Mouse (Mus musculus): Measurements from ENCODE around the gene Adat3. TPM values are rescaled to one million over a fixed set of nuclear protein-coding genes. Genes with fewer than 3 reads are reported as not detected.
A peak's percentile ranks its signal among the peaks of the same experiment; 100 is the strongest.
"Not testable (repeated sequence)": the region's sequence is repeated elsewhere in the genome, so short reads cannot be mapped to it uniquely, and the experiment has no call there.

Gene Adat3
- total RNA-seq, 1 experiment: 12.7 TPM

- DNase-seq (ENCODE audit: low read depth, low spot score): no peak
- Histone ChIP-seq H3K27ac (ENCODE audit: insufficient read depth, low read depth, low read length, poor library complexity, severe bottlenecking) (no peak overlapping the region), H3K4me3 (ENCODE audit: insufficient read depth in 1 of 2, low read depth in 1 of 2, low read length in 2 of 2, poor library complexity in 1 of 2, severe bottlenecking in 1 of 2) (no peak overlapping the region), H3K4me1 (ENCODE audit: control insufficient read depth in 2 of 2, insufficient read depth in 2 of 2, low read length in 2 of 2, poor library complexity in 1 of 2) (peaks cover 0 to 14% of the 10 kb centered on the region in 2 experiments; a peak in 2 of 4 replicates), H3K9ac (ENCODE audit: insufficient read depth, low read depth, low read length, poor library complexity, severe bottlenecking) (no peak overlapping the region), H3K36me3 (ENCODE audit: control insufficient read depth, insufficient read depth, low read length, poor library complexity, severe bottlenecking) (peaks cover 67% of the 10 kb centered on the region), H3K9me3 (ENCODE audit: control insufficient read depth, insufficient read depth, low read depth, low read length) (no peaks in the 10 kb centered on the region)
- in situ Hi-C loops (cut with MboI; ENCODE audit: low sequenced_read_pairs in 2 of 2, unreplicated experiment in 2 of 2): no loop called here
- TF ChIP-seq ZC3H11A (IDR thresholded peaks at IDR 0.05; ENCODE audit: borderline replicate concordance, low read depth, low read length) (no peak), MAFK (IDR thresholded peaks at IDR 0.05; ENCODE audit: insufficient read depth, low read depth, low read length) (no peak), ZNF384 (IDR thresholded peaks at IDR 0.05; ENCODE audit: low read depth, low read length) (no peak), HCFC1 (IDR thresholded peaks at IDR 0.05; ENCODE audit: borderline replicate concordance, insufficient read depth, low read length) (no peak)
Measured at GRCm38 (mm10) chr10:80635345-80635744, 32.7 kb downstream of the Adat3 start.

DNA sequence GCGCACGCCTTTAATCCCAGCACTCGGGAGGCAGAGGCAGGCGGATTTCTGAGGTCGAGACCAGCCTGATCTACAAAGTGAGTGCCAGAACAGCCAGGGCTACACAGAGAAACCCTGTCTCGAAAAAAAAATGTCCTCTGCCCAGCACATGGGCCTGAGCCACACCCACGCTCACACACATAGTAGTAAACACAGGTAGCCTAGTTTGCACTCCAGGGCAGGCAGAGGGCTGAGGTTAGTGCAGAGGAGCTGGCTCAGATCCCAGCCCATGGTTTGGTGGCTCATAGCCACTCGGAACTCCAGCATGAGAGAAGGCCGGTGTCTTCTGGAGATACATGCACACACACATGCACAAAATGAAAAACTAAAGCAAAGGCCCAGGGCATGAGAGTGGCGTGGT lies 44.3 kb downstream of the Adat3 start:
- in situ Hi-C loops (cut with MboI; ENCODE audit: low sequenced_read_pairs in 2 of 2, unreplicated experiment in 2 of 2): no loop called here
- no peak for DNase-seq (ENCODE audit: low read depth, low spot score)
- H3K36me3 ChIP-seq (ENCODE audit: control insufficient read depth, insufficient read depth, low read length, poor library complexity, severe bottlenecking): peaks cover 46% of the 10 kb centered on the region; the same call in 1 of the 2 replicates
- peaks cover 0 to 6% of the 10 kb centered on the region in 2 experiments; a peak in 1 of 4 replicates for H3K4me1 ChIP-seq (ENCODE audit: control insufficient read depth in 2 of 2, insufficient read depth in 2 of 2, low read length in 2 of 2, poor library complexity in 1 of 2)
- no peak for TF ChIP-seq MAFK (IDR thresholded peaks at IDR 0.05; ENCODE audit: insufficient read depth, low read depth, low read length)
- no peak for TF ChIP-seq ZNF384 (IDR thresholded peaks at IDR 0.05; ENCODE audit: low read depth, low read length)
- TF ChIP-seq CHD2 (IDR thresholded peaks at IDR 0.05; ENCODE audit: low read depth, low read length): no peak
- TF ChIP-seq HCFC1 (IDR thresholded peaks at IDR 0.05; ENCODE audit: borderline replicate concordance, insufficient read depth, low read length): no peak
- no peak for TF ChIP-seq ZC3H11A (IDR thresholded peaks at IDR 0.05; ENCODE audit: borderline replicate concordance, low read depth, low read length)
- no peak overlapping the region for H3K27ac ChIP-seq (ENCODE audit: insufficient read depth, low read depth, low read length, poor library complexity, severe bottlenecking)
- no peaks in the 10 kb centered on the region for H3K9me3 ChIP-seq (ENCODE audit: control insufficient read depth, insufficient read depth, low read depth, low read length)
- H3K9ac ChIP-seq (ENCODE audit: insufficient read depth, low read depth, low read length, poor library complexity, severe bottlenecking): no peak overlapping the region
- H3K4me3 ChIP-seq (ENCODE audit: insufficient read depth in 1 of 2, low read depth in 1 of 2, low read length in 2 of 2, poor library complexity in 1 of 2, severe bottlenecking in 1 of 2): no peak overlapping the region

GRCm38 (mm10) chr10:80649910-80650309 lies 47.2 kb downstream of the Adat3 start:
- H3K9ac ChIP-seq (ENCODE audit: insufficient read depth, low read depth, low read length, poor library complexity, severe bottlenecking); H3K27ac ChIP-seq (ENCODE audit: insufficient read depth, low read depth, low read length, poor library complexity, severe bottlenecking); H3K4me1 ChIP-seq (ENCODE audit: control insufficient read depth in 2 of 2, insufficient read depth in 2 of 2, low read length in 2 of 2, poor library complexity in 1 of 2); DNase-seq (ENCODE audit: low read depth, low spot score); H3K9me3 ChIP-seq (ENCODE audit: control insufficient read depth, insufficient read depth, low read depth, low read length); in situ Hi-C loops (cut with MboI; ENCODE audit: low sequenced_read_pairs in 2 of 2, unreplicated experiment in 2 of 2); H3K4me3 ChIP-seq (ENCODE audit: insufficient read depth in 1 of 2, low read depth in 1 of 2, low read length in 2 of 2, poor library complexity in 1 of 2, severe bottlenecking in 1 of 2): not testable (repeated sequence)
- H3K36me3 ChIP-seq (ENCODE audit: control insufficient read depth, insufficient read depth, low read length, poor library complexity, severe bottlenecking): peaks cover 22% of the 10 kb centered on the region; the same call in 1 of the 2 replicates
- TF ChIP-seq ZNF384 (IDR thresholded peaks at IDR 0.05; ENCODE audit: low read depth, low read length): peak; percentile 86

DNA sequence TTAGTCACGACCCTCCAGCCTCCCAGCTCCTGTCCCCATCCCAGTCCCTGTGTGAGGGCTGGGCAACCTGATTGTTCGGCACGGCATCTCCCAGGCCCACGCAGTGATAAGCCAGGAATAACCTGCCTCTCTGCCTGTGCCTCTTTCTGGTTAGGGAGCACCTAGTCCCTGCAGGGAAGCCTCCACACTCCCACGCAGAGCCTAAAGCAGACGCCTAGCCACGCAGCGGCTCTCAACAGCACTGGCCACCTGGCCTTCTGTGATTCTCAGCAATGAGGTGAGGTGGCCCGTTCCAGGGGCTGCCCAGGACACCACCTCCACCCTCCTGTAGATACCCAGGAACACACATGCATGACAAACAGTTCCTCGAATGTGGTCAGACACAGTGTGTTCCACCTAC lies 47.7 kb downstream of the Adat3 start:
- Histone ChIP-seq H3K36me3 (ENCODE audit: control insufficient read depth, insufficient read depth, low read length, poor library complexity, severe bottlenecking) (peaks cover 17% of the 10 kb centered on the region; the same call in 1 of the 2 replicates), H3K9me3 (ENCODE audit: control insufficient read depth, insufficient read depth, low read depth, low read length) (no peaks in the 10 kb centered on the region), H3K9ac (ENCODE audit: insufficient read depth, low read depth, low read length, poor library complexity, severe bottlenecking) (no peak overlapping the region), H3K27ac (ENCODE audit: insufficient read depth, low read depth, low read length, poor library complexity, severe bottlenecking) (no peak overlapping the region; the same call in 1 of the 2 replicates), H3K4me1 (ENCODE audit: control insufficient read depth in 2 of 2, insufficient read depth in 2 of 2, low read length in 2 of 2, poor library complexity in 1 of 2) (peaks cover 0 to 9% of the 10 kb centered on the region in 2 experiments; a peak in 1 of 4 replicates), H3K4me3 (ENCODE audit: insufficient read depth in 1 of 2, low read depth in 1 of 2, low read length in 2 of 2, poor library complexity in 1 of 2, severe bottlenecking in 1 of 2) (no peak overlapping the region)
- in situ Hi-C loops (cut with MboI; ENCODE audit: low sequenced_read_pairs in 2 of 2, unreplicated experiment in 2 of 2): no loop called here
- no peak for DNase-seq (ENCODE audit: low read depth, low spot score)
- TF ChIP-seq ZC3H11A (IDR thresholded peaks at IDR 0.05; ENCODE audit: borderline replicate concordance, low read depth, low read length) (no peak), ZNF384 (IDR thresholded peaks at IDR 0.05; ENCODE audit: low read depth, low read length) (no peak), CHD2 (IDR thresholded peaks at IDR 0.05; ENCODE audit: low read depth, low read length) (no peak), MAFK (IDR thresholded peaks at IDR 0.05; ENCODE audit: insufficient read depth, low read depth, low read length) (no peak), HCFC1 (IDR thresholded peaks at IDR 0.05; ENCODE audit: borderline replicate concordance, insufficient read depth, low read length) (no peak)

- DNase-seq (ENCODE audit: low read depth, low spot score): no peak
- Histone ChIP-seq H3K9me3 (ENCODE audit: control insufficient read depth, insufficient read depth, low read depth, low read length) (no peaks in the 10 kb centered on the region), H3K27ac (ENCODE audit: insufficient read depth, low read depth, low read length, poor library complexity, severe bottlenecking) (no peak overlapping the region), H3K4me3 (ENCODE audit: insufficient read depth in 1 of 2, low read depth in 1 of 2, low read length in 2 of 2, poor library complexity in 1 of 2, severe bottlenecking in 1 of 2) (no peak overlapping the region), H3K4me1 (ENCODE audit: control insufficient read depth in 2 of 2, insufficient read depth in 2 of 2, low read length in 2 of 2, poor library complexity in 1 of 2) (peaks cover 0 to 17% of the 10 kb centered on the region in 2 experiments; a peak in 2 of 4 replicates), H3K36me3 (ENCODE audit: control insufficient read depth, insufficient read depth, low read length, poor library complexity, severe bottlenecking) (peaks cover 2% of the 10 kb centered on the region; the same call in 1 of the 2 replicates), H3K9ac (ENCODE audit: insufficient read depth, low read depth, low read length, poor library complexity, severe bottlenecking) (no peak overlapping the region)
- no peak for TF ChIP-seq MAFK (IDR thresholded peaks at IDR 0.05; ENCODE audit: insufficient read depth, low read depth, low read length)
- no peak for TF ChIP-seq HCFC1 (IDR thresholded peaks at IDR 0.05; ENCODE audit: borderline replicate concordance, insufficient read depth, low read length)
- TF ChIP-seq ZC3H11A (IDR thresholded peaks at IDR 0.05; ENCODE audit: borderline replicate concordance, low read depth, low read length): no peak
- TF ChIP-seq CHD2 (IDR thresholded peaks at IDR 0.05; ENCODE audit: low read depth, low read length): no peak
- TF ChIP-seq ZNF384 (IDR thresholded peaks at IDR 0.05; ENCODE audit: low read depth, low read length): no peak
- in situ Hi-C loops (cut with MboI; ENCODE audit: low sequenced_read_pairs in 2 of 2, unreplicated experiment in 2 of 2): no loop called here
Measured at GRCm38 (mm10) chr10:80653156-80653720, 50.6 kb downstream of the Adat3 start.

Measured in ES-E14 (cell line).